Mouse (Mus musculus) cerebellum, adult 8-10 months (tissue): ENCODE results near the gene Ctxn1.

Experiments used
- DNase-seq: peaks from one replicate; pipeline ENCODE4 v3.0.0; 2022

Gene Ctxn1

GRCm38 (mm10) chr8:4249213-4249612 lies 9.9 kb downstream of the Ctxn1 start:
- DNase-seq, result no peak

- no peak for DNase-seq
Measured at GRCm38 (mm10) chr8:4247951-4248540, 11.0 kb downstream of the Ctxn1 start, which contains the start of gene Tgfbr3l. Gene Tgfbr3l (plus strand): TSS chr8:4248214.

GRCm38 (mm10) chr8:4247241-4247640 lies 11.8 kb downstream of the Ctxn1 start:
- DNase-seq, result no peak

- DNase-seq, result no peak
Measured at GRCm38 (mm10) chr8:4245737-4246136, 13.3 kb downstream of the Ctxn1 start.

- no peak for DNase-seq
Measured at GRCm38 (mm10) chr8:4245061-4245460, 14.0 kb downstream of the Ctxn1 start.

GRCm38 (mm10) chr8:4239193-4239890 lies 19.7 kb downstream of the Ctxn1 start:
- DNase-seq, result peak; percentile 19

GRCm38 (mm10) chr8:4238434-4239192 lies 20.5 kb downstream of the Ctxn1 start, which contains the start of the genes Map2k7 and Gm49320:
Gene Map2k7 (plus strand): TSS chr8:4238740.
Gene Gm49320 (plus strand): TSS chr8:4238865.
- peak; percentile 100 for DNase-seq

- no peak for DNase-seq
Measured at GRCm38 (mm10) chr8:4237814-4238433, 21.1 kb downstream of the Ctxn1 start.

GRCm38 (mm10) chr8:4230612-4231351 lies 28.3 kb downstream of the Ctxn1 start:
- no peak for DNase-seq

GRCm38 (mm10) chr8:4229784-4230183 lies 29.3 kb downstream of the Ctxn1 start:
- no peak for DNase-seq

GRCm38 (mm10) chr8:4227919-4228318 lies 31.2 kb downstream of the Ctxn1 start:
- DNase-seq, result no peak

- no peak for DNase-seq
Measured at GRCm38 (mm10) chr8:4226739-4227347, 32.2 kb downstream of the Ctxn1 start, which contains the start of gene Lrrc8e. Gene Lrrc8e (plus strand): TSS chr8:4226827.

- DNase-seq, result no peak
Measured at GRCm38 (mm10) chr8:4226323-4226722, 32.8 kb downstream of the Ctxn1 start.

- no peak for DNase-seq
Measured at GRCm38 (mm10) chr8:4222059-4222458, 37.0 kb downstream of the Ctxn1 start.

- DNase-seq, result no peak
Measured at GRCm38 (mm10) chr8:4219617-4220016, 39.5 kb downstream of the Ctxn1 start.

- DNase-seq, result peak; percentile 59
Measured at GRCm38 (mm10) chr8:4216791-4217621, 42.1 kb downstream of the Ctxn1 start, which contains the start of gene Prr36. Gene Prr36 (minus strand): TSS chr8:4217459.

GRCm38 (mm10) chr8:4216296-4216695 lies 42.8 kb downstream of the Ctxn1 start:
- DNase-seq, result peak; percentile 32

- DNase-seq, result no peak
Measured at GRCm38 (mm10) chr8:4214006-4214980, 44.8 kb downstream of the Ctxn1 start.

- DNase-seq, result peak; percentile 28
Measured at GRCm38 (mm10) chr8:4213210-4214005, 45.7 kb downstream of the Ctxn1 start.
